Mouse (Mus musculus) cerebellum, adult 2 months (tissue): ENCODE measurements around the gene Tlr9. TPM values are rescaled to one million over a fixed set of nuclear protein-coding genes. Genes with fewer than 3 reads are reported as not detected.

ENCODE experiments used
- DNase-seq, 2 experiments: peaks; one replicate each; pipeline ENCODE4 v3.0.0; 2021
- H3K27ac ChIP-seq: fragments of 200-500 bp; 2 replicates; pipeline ENCODE4 v1.5.1; 2012; ENCODE audit warnings: low read length, control low read depth, inconsistent platforms; ENCODE audit not compliant: insufficient read depth
- H3K27me3 ChIP-seq: fragments of 200-500 bp; 2 replicates; pipeline ENCODE4 v1.6.1; 2012; ENCODE audit warnings: inconsistent platforms, mild to moderate bottlenecking, low read length, moderate library complexity; ENCODE audit not compliant: control insufficient read depth, insufficient read depth
- H3K4me1 ChIP-seq: fragments of 200-500 bp; 2 replicates; pipeline ENCODE4 v1.6.1; 2011; ENCODE audit warnings: low read length; ENCODE audit not compliant: control insufficient read depth, insufficient read depth
- H3K4me3 ChIP-seq: fragments of 200-500 bp; replicated peaks from 2 replicates; pipeline ENCODE3; 2011; ENCODE audit warnings: mild to moderate bottlenecking, low read depth, low read length, control low read depth; ENCODE audit not compliant: insufficient read depth
- CTCF ChIP-seq: fragments of 200-500 bp; IDR thresholded peaks from 2 replicates; pipeline ENCODE4 v1.5.1; 2011; ENCODE audit warnings: low read depth, mild to moderate bottlenecking, control low read depth, low read length, moderate library complexity, borderline replicate concordance; ENCODE audit not compliant: insufficient read depth
- POLR2A ChIP-seq: fragments of 200-500 bp; IDR thresholded peaks from 2 replicates; pipeline ENCODE4 v1.6.1; 2011; ENCODE audit warnings: low read length, control low read depth, borderline replicate concordance; ENCODE audit not compliant: insufficient read depth
- WGBS: fragments of 180-500 bp; shearing (Covaris S2); methylation state at CpG from one replicate; pipeline ENCODE4 v1.1.7; 2018; 5-methylcytosine and 5-hydroxymethylcytosine counted together
- polyA plus RNA-seq: library from polyadenylated mRNA; depleted of rRNA; stranded (reverse); fragments of >200 nt; gene quantifications from 2 replicates; pipeline ENCODE4 v1.2.3, GENCODE M21; 2012

Tlr9 gene
- polyA plus RNA-seq, 1 experiment = 0.31 TPM

GRCm38 (mm10) chr9:106268421-106268820, 46.0 kb downstream of the Tlr9 start:
- TF ChIP-seq CTCF (no peak), POLR2A (no peak)
- Histone ChIP-seq H3K4me3 (no peak overlapping the region), H3K27ac (no peak overlapping the region), H3K4me1 (peaks cover 10% of the 10 kb centered on the region), H3K27me3 (no peaks in the 10 kb centered on the region)
- no peak for DNase-seq
- WGBS = 68% methylated on average over 4 of the region's 4 CpGs

DNA sequence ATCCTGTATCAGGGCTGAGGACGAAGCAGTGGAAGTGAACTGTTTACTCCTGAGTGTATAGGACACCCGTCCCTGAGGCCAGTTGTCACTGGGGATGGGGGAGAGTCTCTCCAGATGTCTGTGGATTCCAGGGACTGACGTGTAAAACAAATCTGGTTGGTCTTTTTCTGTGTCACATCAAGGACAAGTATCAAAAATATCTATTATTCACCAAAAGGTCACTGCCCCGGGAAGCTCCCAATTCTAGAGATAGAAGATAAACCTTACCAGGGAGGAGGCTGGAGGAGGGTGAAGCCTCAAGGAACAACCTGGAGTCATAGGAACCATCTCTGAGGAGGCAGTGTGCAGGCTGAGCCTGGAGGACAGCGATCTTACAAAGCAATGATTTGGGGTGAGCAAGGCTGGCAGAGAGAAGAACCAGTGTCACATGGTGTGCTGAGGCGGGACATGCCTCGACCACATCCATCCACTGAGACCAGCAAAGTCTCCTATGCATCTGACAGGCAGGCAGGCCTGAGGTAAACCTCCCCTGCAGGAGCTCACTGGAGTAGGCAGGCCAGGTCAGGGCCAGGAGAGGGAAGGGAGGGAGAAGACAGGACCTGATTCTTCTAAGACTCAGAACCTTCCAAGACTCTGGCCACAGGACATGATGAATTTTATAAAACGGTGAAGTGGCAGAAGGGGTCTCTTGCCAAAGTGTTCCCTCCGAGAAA, 46.8 kb downstream of the Tlr9 start:
- DNase-seq = no peak
- no peak overlapping the region for H3K4me3 ChIP-seq
- 59% methylated on average over 9 of the region's 9 CpGs for WGBS
- H3K4me1 ChIP-seq = peaks cover 10% of the 10 kb centered on the region
- TF ChIP-seq CTCF (no peak), POLR2A (no peak)
- no peaks in the 10 kb centered on the region for H3K27me3 ChIP-seq
- H3K27ac ChIP-seq = no peak overlapping the region

- Histone ChIP-seq H3K4me1 (peaks cover 10% of the 10 kb centered on the region), H3K27ac (no peak overlapping the region), H3K27me3 (no peaks in the 10 kb centered on the region), H3K4me3 (no peak overlapping the region)
- DNase-seq = no peak
- no peak for TF ChIP-seq CTCF
- TF ChIP-seq POLR2A = no peak
- WGBS = 11% methylated on average over 2 of the region's 2 CpGs
Measured at GRCm38 (mm10) chr9:106269879-106270278, 47.5 kb downstream of the Tlr9 start.

DNA sequence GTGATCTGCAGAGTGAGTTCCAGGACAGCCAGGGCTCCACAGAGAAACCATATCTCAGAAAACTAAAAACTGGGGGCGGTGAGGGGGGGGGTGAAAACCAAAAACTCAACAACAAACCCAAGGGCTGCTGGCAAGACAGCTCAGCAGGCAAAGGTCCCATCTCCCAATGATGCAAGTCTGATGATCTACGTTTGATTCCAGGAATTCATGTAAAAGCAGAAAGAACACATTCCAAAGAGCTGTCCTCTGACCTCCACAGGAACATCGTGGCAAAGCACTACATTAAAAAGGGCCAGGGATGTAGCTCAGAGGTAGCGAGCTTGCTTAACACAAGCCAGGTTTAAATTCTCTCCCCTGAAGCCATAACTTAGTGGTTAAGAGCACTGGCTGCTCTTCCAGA, 48.3 kb downstream of the Tlr9 start:
- H3K4me1 ChIP-seq = peaks cover 10% of the 10 kb centered on the region
- no peak for DNase-seq

GRCm38 (mm10) chr9:106272288-106272687, 49.9 kb downstream of the Tlr9 start:
- DNase-seq = no peak
- Histone ChIP-seq H3K27ac (no peak overlapping the region), H3K27me3 (no peaks in the 10 kb centered on the region), H3K4me3 (no peak overlapping the region), H3K4me1 (peaks cover 10% of the 10 kb centered on the region)
- TF ChIP-seq POLR2A = no peak
- no peak for TF ChIP-seq CTCF
- 96% methylated on average over 1 of the region's 1 CpGs for WGBS

More for the DNA sequence above, 48.3 kb downstream of the Tlr9 start:
- 88% methylated on average over 4 of the region's 4 CpGs for WGBS
- H3K27me3 ChIP-seq = no peaks in the 10 kb centered on the region
- no peak overlapping the region for H3K4me3 ChIP-seq
- no peak for TF ChIP-seq CTCF
- TF ChIP-seq POLR2A = no peak
- no peak overlapping the region for H3K27ac ChIP-seq

DNA sequence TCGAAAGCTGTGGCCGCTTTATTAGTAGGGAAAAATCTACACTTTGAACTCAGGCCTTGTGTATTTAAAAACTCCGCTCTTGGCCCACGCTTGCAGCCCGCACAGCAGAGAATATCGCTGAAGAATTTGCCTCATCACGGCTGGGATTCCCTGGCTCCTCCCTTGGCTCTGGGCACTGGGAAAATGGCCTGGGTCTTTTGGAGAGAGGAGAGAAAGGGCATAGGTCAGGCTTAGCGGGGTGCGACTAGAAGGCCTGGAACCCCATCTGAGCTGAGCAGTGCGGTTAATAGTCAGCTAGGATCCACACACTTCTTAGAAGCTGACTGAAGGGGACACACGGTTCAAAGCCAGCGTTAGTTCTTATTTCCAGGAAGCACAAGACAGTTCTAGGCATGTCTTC, 50.9 kb downstream of the Tlr9 start:
- DNase-seq = no peak
- no peak overlapping the region for H3K27ac ChIP-seq
- 82% methylated on average over 12 of the region's 12 CpGs for WGBS
- TF ChIP-seq POLR2A (no peak), CTCF (no peak)
- H3K27me3 ChIP-seq = no peaks in the 10 kb centered on the region
- peaks cover 10% of the 10 kb centered on the region for H3K4me1 ChIP-seq
- H3K4me3 ChIP-seq = no peak overlapping the region

GRCm38 (mm10) chr9:106273791-106274190, 51.4 kb downstream of the Tlr9 start:
- TF ChIP-seq POLR2A = no peak
- no peak for TF ChIP-seq CTCF
- peaks cover 10% of the 10 kb centered on the region for H3K4me1 ChIP-seq
- no peak overlapping the region for H3K27ac ChIP-seq
- no peaks in the 10 kb centered on the region for H3K27me3 ChIP-seq
- no peak overlapping the region for H3K4me3 ChIP-seq
- WGBS = 17% methylated on average over 4 of the region's 4 CpGs
- DNase-seq = no peak

DNA sequence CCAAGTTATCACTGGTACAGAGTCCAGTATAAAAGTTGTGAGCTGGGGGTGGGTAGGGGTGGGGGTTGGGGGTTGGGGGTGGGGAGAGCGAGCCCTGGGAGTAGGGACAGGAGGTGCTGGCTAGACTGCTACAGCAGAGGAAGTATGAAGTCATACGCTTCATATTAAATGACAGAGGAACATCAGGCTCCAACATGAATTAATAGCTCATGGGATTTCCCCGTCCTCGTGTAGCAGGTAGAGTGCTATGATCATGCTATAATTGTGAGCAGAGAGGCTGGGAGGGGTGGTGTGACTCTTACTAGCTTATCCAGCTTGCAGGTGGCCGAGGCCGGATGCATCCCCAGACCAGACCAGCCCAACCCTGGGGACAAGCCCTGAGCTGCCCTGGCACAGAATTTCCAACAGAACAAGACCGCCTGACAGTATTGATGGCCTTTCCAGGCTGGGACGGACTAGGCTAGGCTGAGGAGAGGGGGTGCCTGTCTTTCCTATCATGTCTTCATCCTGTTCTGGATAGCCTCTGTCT, 52.3 kb downstream of the Tlr9 start:
- 85% methylated on average over 8 of the region's 8 CpGs for WGBS
- no peak for TF ChIP-seq CTCF
- no peak for TF ChIP-seq POLR2A
- DNase-seq = no peak
- Histone ChIP-seq H3K27me3 (no peaks in the 10 kb centered on the region), H3K4me3 (no peak overlapping the region), H3K27ac (no peak overlapping the region), H3K4me1 (peaks cover 5% of the 10 kb centered on the region; the same call in 1 of the 2 replicates)
